Mouse (Mus musculus) stomach, postnatal 0 days (tissue): ENCODE results near the gene Ids. TPM values are rescaled to one million over a fixed set of nuclear protein-coding genes. Genes with fewer than 3 reads are reported as not detected.
A peak's percentile ranks its signal among the peaks of the same experiment; 100 is the strongest.
"Not testable (repeated sequence)": the region's sequence is repeated elsewhere in the genome, so short reads cannot be mapped to it uniquely, and the experiment has no call there.

Experiments used
- ATAC-seq: fragments of 200-750 bp; cut with Nextera tagmentation; 2 replicates; pipeline ENCODE4 v1.8.0; 2017; ENCODE audit not compliant: low FRiP score, low TSS enrichment
- DNase-seq: peaks from one replicate; pipeline ENCODE4 v3.0.0-alpha.2; 2016; ENCODE audit warnings: low spot score
- H3K27ac ChIP-seq: fragments of 300-500 bp; sonication (generic); replicated peaks from 2 replicates; pipeline ENCODE4 v1.5.1; 2014; ENCODE audit warnings: mild to moderate bottlenecking, control low read depth
- H3K27me3 ChIP-seq: fragments of 300-500 bp; sonication (generic); 2 replicates; pipeline ENCODE4 v1.6.1; 2014; ENCODE audit warnings: low read length; ENCODE audit not compliant: control insufficient read depth, insufficient read depth
- H3K36me3 ChIP-seq: fragments of 300-500 bp; sonication (generic); 2 replicates; pipeline ENCODE4 v1.6.1; 2014; ENCODE audit warnings: low read length, mixed read lengths; ENCODE audit not compliant: control insufficient read depth, insufficient read depth
- H3K4me1 ChIP-seq: fragments of 300-500 bp; sonication (generic); replicated peaks from 2 replicates; pipeline ENCODE4 v1.6.1; 2014; ENCODE audit warnings: antibody characterized with exemption; ENCODE audit not compliant: control insufficient read depth, insufficient read depth
- H3K4me2 ChIP-seq: fragments of 300-500 bp; sonication (generic); replicated peaks from 2 replicates; pipeline ENCODE4 v1.6.1; 2014; ENCODE audit warnings: low read depth, mild to moderate bottlenecking, control low read depth, moderate library complexity
- H3K4me3 ChIP-seq: fragments of 300-500 bp; sonication (generic); 2 replicates; pipeline ENCODE4 v1.5.1; 2014; ENCODE audit warnings: low read depth, low read length, control low read depth
- H3K9ac ChIP-seq: fragments of 300-500 bp; sonication (generic); 2 replicates; pipeline ENCODE4 v1.6.1; 2014; ENCODE audit warnings: mild to moderate bottlenecking, low read length, control low read depth, mixed read lengths
- H3K9me3 ChIP-seq: fragments of 300-500 bp; sonication (generic); 2 replicates; pipeline ENCODE4 v1.6.1; 2016; ENCODE audit warnings: low read length; ENCODE audit not compliant: control insufficient read depth
- CTCF ChIP-seq: IDR thresholded peaks from 2 replicates; pipeline ENCODE4 v1.5.1; 2016; ENCODE audit warnings: antibody characterized with exemption, low read depth, mild to moderate bottlenecking, moderate library complexity
- EP300 ChIP-seq: optimal IDR thresholded peaks from 2 replicates; pipeline ENCODE3; 2016; ENCODE audit warnings: antibody characterized with exemption
- WGBS: fragments of 180-500 bp; shearing (Covaris S2); extraction: QIAGEN DNeasy Blood & Tissue Kit; methylation state at CpG from one replicate; pipeline ENCODE4 v1.1.7; 2014; 5-methylcytosine and 5-hydroxymethylcytosine counted together
- polyA plus RNA-seq: library from polyadenylated mRNA; unstranded; fragments of >200 nt; fragmentation: Nextera tagmentation; extraction: Ambion mirVana; gene quantifications from 2 replicates; pipeline ENCODE4 v1.2.1, GENCODE M21; 2015

The Ids gene
- polyA plus RNA-seq, 1 experiment from 2014 or later, result 3.3 TPM

- H3K9ac ChIP-seq, H3K9me3 ChIP-seq, H3K27ac ChIP-seq, H3K36me3 ChIP-seq, ATAC-seq, H3K4me3 ChIP-seq, H3K27me3 ChIP-seq, DNase-seq, H3K4me2 ChIP-seq, H3K4me1 ChIP-seq: not testable (repeated sequence)
- 56% methylated on average over 5 of the region's 6 CpGs for WGBS
- TF ChIP-seq CTCF, result peak; percentile 44
Measured at GRCm38 (mm10) chrX:70374469-70375110, 9.7 kb upstream of the Ids start.

GRCm38 (mm10) chrX:70369758-70370157 is 4.9 kb upstream of the Ids start:
- not testable (repeated sequence) for H3K4me1 ChIP-seq, H3K4me2 ChIP-seq, H3K9ac ChIP-seq, H3K36me3 ChIP-seq, H3K27ac ChIP-seq, DNase-seq, ATAC-seq, H3K4me3 ChIP-seq, H3K9me3 ChIP-seq, H3K27me3 ChIP-seq
- 0% methylated on average over 1 of the region's 6 CpGs for WGBS

GRCm38 (mm10) chrX:70364202-70364601 is 682 bp downstream of the Ids start:
- Histone ChIP-seq H3K4me1 (no peaks in the 10 kb centered on the region), H3K9ac (no peak overlapping the region)
- WGBS, result 53% methylated on average over 1 of the region's 1 CpGs

GRCm38 (mm10) chrX:70363446-70363845 is 1.4 kb downstream of the Ids start:
- no peak overlapping the region for H3K9ac ChIP-seq
- TF ChIP-seq EP300 (no peak), CTCF (no peak)
- H3K4me1 ChIP-seq, result no peaks in the 10 kb centered on the region
- H3K4me2 ChIP-seq, result peak overlapping the region; percentile 11; the same call in 1 of the 2 replicates
- H3K4me3 ChIP-seq, result no peak overlapping the region
- no peaks in the 10 kb centered on the region for H3K36me3 ChIP-seq
- H3K27ac ChIP-seq, result no peak overlapping the region
- DNase-seq, result no peak
- H3K9me3 ChIP-seq, result no peaks in the 10 kb centered on the region
- ATAC-seq, result no peak
- H3K27me3 ChIP-seq, result no peaks in the 10 kb centered on the region
- 56% methylated on average over 5 of the region's 5 CpGs for WGBS

More at GRCm38 (mm10) chrX:70364202-70364601, 682 bp downstream of the Ids start:
- Histone ChIP-seq H3K4me3 (peak overlapping the region; percentile 48), H3K27ac (no peak overlapping the region), H3K9me3 (no peaks in the 10 kb centered on the region), H3K27me3 (no peaks in the 10 kb centered on the region), H3K4me2 (peak overlapping the region; percentile 38), H3K36me3 (no peaks in the 10 kb centered on the region)
- ATAC-seq (no peak), DNase-seq (no peak)
- TF ChIP-seq EP300, result no peak
- no peak for TF ChIP-seq CTCF

GRCm38 (mm10) chrX:70362985-70363384 is 1.9 kb downstream of the Ids start:
- H3K27ac ChIP-seq, result no peak overlapping the region
- H3K4me2 ChIP-seq, result no peak overlapping the region
- ATAC-seq (no peak), DNase-seq (no peak)
- no peaks in the 10 kb centered on the region for H3K27me3 ChIP-seq
- TF ChIP-seq EP300 (no peak), CTCF (no peak)
- no peaks in the 10 kb centered on the region for H3K9me3 ChIP-seq
- H3K4me1 ChIP-seq, result no peaks in the 10 kb centered on the region
- no peaks in the 10 kb centered on the region for H3K36me3 ChIP-seq
- WGBS, result 73% methylated on average over 7 of the region's 7 CpGs
- H3K9ac ChIP-seq, result no peak overlapping the region
- H3K4me3 ChIP-seq, result no peak overlapping the region

- Histone ChIP-seq H3K4me2 (no peak overlapping the region), H3K9me3 (no peaks in the 10 kb centered on the region), H3K4me1 (no peaks in the 10 kb centered on the region), H3K27me3 (no peaks in the 10 kb centered on the region), H3K36me3 (no peaks in the 10 kb centered on the region), H3K4me3 (no peak overlapping the region), H3K9ac (no peak overlapping the region), H3K27ac (no peak overlapping the region)
- WGBS, result 13% methylated on average over 6 of the region's 6 CpGs
- TF ChIP-seq EP300 (no peak), CTCF (peak; percentile 83)
- peak; percentile 42 for DNase-seq
- ATAC-seq, result no peak
Measured at GRCm38 (mm10) chrX:70330202-70330843, 34.6 kb downstream of the Ids start.
